Mouse (Mus musculus): ENCODE data around the gene Dguok.

DNA sequence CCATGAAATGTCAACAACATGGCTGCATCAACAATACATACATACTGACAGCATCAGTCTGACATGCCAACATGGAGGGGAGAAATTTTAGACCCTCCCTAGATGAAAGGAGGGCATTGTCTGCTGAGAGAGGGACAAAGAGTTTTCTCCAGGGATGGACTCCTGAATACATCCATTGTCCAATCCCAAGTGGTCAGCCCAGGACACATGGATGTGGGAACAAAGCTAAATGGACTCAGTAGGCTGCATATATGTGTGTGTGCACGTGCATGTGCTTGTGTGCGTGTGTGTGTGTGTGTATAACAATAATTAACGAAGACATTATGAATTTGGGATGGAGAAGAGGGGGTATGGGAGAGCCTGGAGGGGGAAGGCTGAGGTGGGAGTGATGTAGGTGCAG is 39.0 kb upstream of the Dguok start:
- TF ChIP-seq CTCF (IDR thresholded peaks at IDR 0.05; ENCODE audit: extremely low read depth, insufficient read depth, low read length) (no peak), POLR2A (IDR thresholded peaks at IDR 0.05; ENCODE audit: extremely low read depth, insufficient read depth, low read length) (no peak)

Measured in cortical plate, adult 2 months (tissue).